Mouse (Mus musculus) small intestine, adult 2 months (tissue): ENCODE measurements around the gene Cntrl.

Experiments
- CTCF ChIP-seq: fragments of 200-500 bp; IDR thresholded peaks from 2 replicates; pipeline ENCODE4 v1.5.1; 2012; ENCODE audit warnings: low read depth, mild to moderate bottlenecking, control low read depth, inconsistent platforms, low read length, moderate library complexity, mixed read lengths; ENCODE audit not compliant: insufficient replicate concordance, insufficient read length; ENCODE audit errors: extremely low read depth
- POLR2A ChIP-seq: fragments of 200-500 bp; IDR thresholded peaks from 2 replicates; pipeline ENCODE4 v1.6.1; 2012; ENCODE audit warnings: low read depth, mild to moderate bottlenecking, control low read depth, inconsistent platforms, low read length, moderate library complexity

GRCm38 (mm10) chr2:35203729-35204128, 94.4 kb downstream of the Cntrl start:
- TF ChIP-seq POLR2A (no peak), CTCF (no peak)
